Mouse (Mus musculus): Measurements from ENCODE around the gene 2310011J03Rik. TPM values are rescaled to one million over a fixed set of nuclear protein-coding genes. Genes with fewer than 3 reads are reported as not detected.

2310011J03Rik gene
- polyA plus RNA-seq, 1 experiment from 2014 or later = 44.5 TPM

Small RNA genes lying within 50 kb of the gene (microRNA-seq; reads per million reads assigned to microRNA genes)
- 0.93 reads per million for gene Mir6911

Other genes with a start within 250 kb of the 2310011J03Rik start
- 14.7 and 15.7 TPM in 2 replicates for gene Sbno2, start 215.0 kb downstream of the 2310011J03Rik start, polyA plus RNA-seq (2016; fragmentation: Nextera tagmentation; extraction: Ambion mirVana)
- gene Stk11, start 204.7 kb downstream of the 2310011J03Rik start, polyA plus RNA-seq (2016; fragmentation: Nextera tagmentation; extraction: Ambion mirVana) = 16.7 and 20.3 TPM in 2 replicates
- 379 and 384 TPM in 2 replicates for gene Atp5d, start 181.9 kb downstream of the 2310011J03Rik start, polyA plus RNA-seq (2016; fragmentation: Nextera tagmentation; extraction: Ambion mirVana)
- gene Cbarp, start 179.7 kb downstream of the 2310011J03Rik start, polyA plus RNA-seq (2016; fragmentation: Nextera tagmentation; extraction: Ambion mirVana) = 19.3 and 20.0 TPM in 2 replicates
- 41.7 and 46.4 TPM in 2 replicates for gene Midn, start 172.3 kb downstream of the 2310011J03Rik start, polyA plus RNA-seq (2016; fragmentation: Nextera tagmentation; extraction: Ambion mirVana)
- 227 and 233 TPM in 2 replicates for gene Cirbp, start 154.6 kb downstream of the 2310011J03Rik start, polyA plus RNA-seq (2016; fragmentation: Nextera tagmentation; extraction: Ambion mirVana)
- gene 1600002K03Rik, start 147.6 kb downstream of the 2310011J03Rik start, polyA plus RNA-seq (2016; fragmentation: Nextera tagmentation; extraction: Ambion mirVana) = 12.9 and 13.6 TPM in 2 replicates
- 114 and 127 TPM in 2 replicates for gene Efna2, start 141.1 kb downstream of the 2310011J03Rik start, polyA plus RNA-seq (2016; fragmentation: Nextera tagmentation; extraction: Ambion mirVana)
- gene Mum1, start 94.1 kb downstream of the 2310011J03Rik start, polyA plus RNA-seq (2016; fragmentation: Nextera tagmentation; extraction: Ambion mirVana) = 151 and 195 TPM in 2 replicates
- gene Ndufs7, start 71.4 kb downstream of the 2310011J03Rik start, polyA plus RNA-seq (2016; fragmentation: Nextera tagmentation; extraction: Ambion mirVana) = 205 and 213 TPM in 2 replicates
- gene Gamt, start 59.5 kb downstream of the 2310011J03Rik start, polyA plus RNA-seq (2016; fragmentation: Nextera tagmentation; extraction: Ambion mirVana) = 28.1 and 29.5 TPM in 2 replicates
- gene Dazap1, start 59.1 kb downstream of the 2310011J03Rik start, polyA plus RNA-seq (2016; fragmentation: Nextera tagmentation; extraction: Ambion mirVana) = 61.2 and 71.3 TPM in 2 replicates
- gene Rps15, start 28.1 kb downstream of the 2310011J03Rik start, polyA plus RNA-seq (2016; fragmentation: Nextera tagmentation; extraction: Ambion mirVana) = 671 and 694 TPM in 2 replicates
- 181 and 193 TPM in 2 replicates for gene Apc2, start 24.6 kb downstream of the 2310011J03Rik start, polyA plus RNA-seq (2016; fragmentation: Nextera tagmentation; extraction: Ambion mirVana)
- 2.4 and 3.7 TPM in 2 replicates for gene Pcsk4, start 9.0 kb upstream of the 2310011J03Rik start, polyA plus RNA-seq (2016; fragmentation: Nextera tagmentation; extraction: Ambion mirVana)
- 3.1 and 4.3 TPM in 2 replicates for gene Reep6, start 9.4 kb upstream of the 2310011J03Rik start, polyA plus RNA-seq (2016; fragmentation: Nextera tagmentation; extraction: Ambion mirVana)
- gene Adamtsl5, start 27.9 kb upstream of the 2310011J03Rik start, polyA plus RNA-seq (2016; fragmentation: Nextera tagmentation; extraction: Ambion mirVana) = 0.38 and 0.79 TPM in 2 replicates
- gene Plk5, start 35.9 kb upstream of the 2310011J03Rik start, polyA plus RNA-seq (2016; fragmentation: Nextera tagmentation; extraction: Ambion mirVana) = 0.31 and 0.52 TPM in 2 replicates
- gene Mex3d, start 67.1 kb upstream of the 2310011J03Rik start, polyA plus RNA-seq (2016; fragmentation: Nextera tagmentation; extraction: Ambion mirVana) = 18.4 and 19.7 TPM in 2 replicates
- gene Mbd3, start 79.0 kb upstream of the 2310011J03Rik start, polyA plus RNA-seq (2016; fragmentation: Nextera tagmentation; extraction: Ambion mirVana) = 288 and 314 TPM in 2 replicates
- gene Uqcr11, start 86.3 kb upstream of the 2310011J03Rik start, polyA plus RNA-seq (2016; fragmentation: Nextera tagmentation; extraction: Ambion mirVana) = 398 and 414 TPM in 2 replicates
- 185 and 191 TPM in 2 replicates for gene Tcf3, start 113.1 kb upstream of the 2310011J03Rik start, polyA plus RNA-seq (2016; fragmentation: Nextera tagmentation; extraction: Ambion mirVana)
- 2.8 and 3.2 TPM in 2 replicates for gene Onecut3, start 174.3 kb upstream of the 2310011J03Rik start, polyA plus RNA-seq (2016; fragmentation: Nextera tagmentation; extraction: Ambion mirVana)
- gene Atp8b3, start 218.6 kb upstream of the 2310011J03Rik start, polyA plus RNA-seq (2016; fragmentation: Nextera tagmentation; extraction: Ambion mirVana) = 0.78 and 0.97 TPM in 2 replicates
- 36.5 and 37.3 TPM in 2 replicates for gene Rexo1, start 241.0 kb upstream of the 2310011J03Rik start, polyA plus RNA-seq (2016; fragmentation: Nextera tagmentation; extraction: Ambion mirVana)